Mouse (Mus musculus): ENCODE measurements around the gene Vegfd. TPM values are rescaled to one million over a fixed set of nuclear protein-coding genes. Genes with fewer than 3 reads are reported as not detected.
A peak's percentile ranks its signal among the peaks of the same experiment; 100 is the strongest.

Vegfd gene
- total and polyA plus RNA-seq, 2 experiments from 2014 or later, result 0.29 TPM; not detected in 1

GRCm38 (mm10) chrX:164365153-164365865 is 7.9 kb upstream of the Vegfd start:
- H3K4me2 ChIP-seq (ENCODE audit: low read depth, low read length), result no peak overlapping the region
- no peak for ATAC-seq
- no peak overlapping the region for H3K4me3 ChIP-seq (ENCODE audit: low read length)
- no peaks in the 10 kb centered on the region for H3K36me3 ChIP-seq (ENCODE audit: insufficient read depth, low read length)
- DNase-seq (ENCODE audit: low spot score), result no peak
- no peaks in the 10 kb centered on the region for H3K4me1 ChIP-seq (ENCODE audit: insufficient read depth, low read length)
- no peaks in the 10 kb centered on the region for H3K9me3 ChIP-seq (ENCODE audit: low read length)
- no peaks in the 10 kb centered on the region for H3K27me3 ChIP-seq (ENCODE audit: insufficient read depth, low read length)
- no peak overlapping the region for H3K9ac ChIP-seq (replicated peaks; ENCODE audit: low read length)
- TF ChIP-seq CTCF (IDR thresholded peaks at IDR 0.05; ENCODE audit: low read depth), result no peak
- WGBS, result 86% methylated on average over 4 of the region's 4 CpGs
- no peak overlapping the region for H3K27ac ChIP-seq

- no peak overlapping the region for H3K4me2 ChIP-seq (ENCODE audit: low read depth, low read length)
- H3K27ac ChIP-seq, result no peak overlapping the region
- H3K4me3 ChIP-seq (ENCODE audit: low read length), result no peak overlapping the region
- WGBS, result 83% methylated on average over 3 of the region's 3 CpGs
- TF ChIP-seq CTCF (IDR thresholded peaks at IDR 0.05; ENCODE audit: low read depth), result no peak
- ATAC-seq (no peak), DNase-seq (ENCODE audit: low spot score) (no peak)
- no peaks in the 10 kb centered on the region for H3K36me3 ChIP-seq (ENCODE audit: insufficient read depth, low read length)
- H3K9ac ChIP-seq (replicated peaks; ENCODE audit: low read length), result no peak overlapping the region
- no peaks in the 10 kb centered on the region for H3K4me1 ChIP-seq (ENCODE audit: insufficient read depth, low read length)
- H3K27me3 ChIP-seq (ENCODE audit: insufficient read depth, low read length), result no peaks in the 10 kb centered on the region
- no peaks in the 10 kb centered on the region for H3K9me3 ChIP-seq (ENCODE audit: low read length)
Observed at GRCm38 (mm10) chrX:164370576-164370975, 2.6 kb upstream of the Vegfd start.

- Histone ChIP-seq H3K27ac (no peak overlapping the region), H3K4me1 (ENCODE audit: insufficient read depth, low read length) (no peaks in the 10 kb centered on the region), H3K9ac (replicated peaks; ENCODE audit: low read length) (no peak overlapping the region), H3K9me3 (ENCODE audit: low read length) (no peaks in the 10 kb centered on the region), H3K4me2 (ENCODE audit: low read depth, low read length) (no peak overlapping the region), H3K36me3 (ENCODE audit: insufficient read depth, low read length) (no peaks in the 10 kb centered on the region), H3K27me3 (ENCODE audit: insufficient read depth, low read length) (no peaks in the 10 kb centered on the region), H3K4me3 (ENCODE audit: low read length) (no peak overlapping the region)
- WGBS, result 56% methylated on average over 5 of the region's 5 CpGs
- 0 out of 2 replicates have a peak, but pooled peaks have one; percentile 4 for TF ChIP-seq CTCF (IDR thresholded peaks at IDR 0.05; ENCODE audit: low read depth)
- ATAC-seq (no peak), DNase-seq (ENCODE audit: low spot score) (no peak)
Observed at GRCm38 (mm10) chrX:164374586-164374985, 1.4 kb downstream of the Vegfd start.

GRCm38 (mm10) chrX:164379721-164380120 is 6.5 kb downstream of the Vegfd start:
- WGBS, result 73% methylated on average over 4 of the region's 4 CpGs
- ATAC-seq (no peak), DNase-seq (ENCODE audit: low spot score) (no peak)
- no peak overlapping the region for H3K9ac ChIP-seq (replicated peaks; ENCODE audit: low read length)
- no peaks in the 10 kb centered on the region for H3K36me3 ChIP-seq (ENCODE audit: insufficient read depth, low read length)
- no peak overlapping the region for H3K27ac ChIP-seq
- no peaks in the 10 kb centered on the region for H3K27me3 ChIP-seq (ENCODE audit: insufficient read depth, low read length)
- no peak for TF ChIP-seq CTCF (IDR thresholded peaks at IDR 0.05; ENCODE audit: low read depth)
- no peak overlapping the region for H3K4me3 ChIP-seq (ENCODE audit: low read length)
- no peaks in the 10 kb centered on the region for H3K4me1 ChIP-seq (ENCODE audit: insufficient read depth, low read length)
- no peak overlapping the region for H3K4me2 ChIP-seq (ENCODE audit: low read depth, low read length)
- H3K9me3 ChIP-seq (ENCODE audit: low read length), result no peaks in the 10 kb centered on the region

- Histone ChIP-seq H3K4me3 (ENCODE audit: low read length) (peak overlapping the region; percentile 37), H3K4me2 (ENCODE audit: low read depth, low read length) (peak overlapping the region; percentile 66), H3K4me1 (ENCODE audit: insufficient read depth, low read length) (no peaks in the 10 kb centered on the region), H3K27me3 (ENCODE audit: insufficient read depth, low read length) (no peaks in the 10 kb centered on the region), H3K9me3 (ENCODE audit: low read length) (no peaks in the 10 kb centered on the region), H3K36me3 (ENCODE audit: insufficient read depth, low read length) (no peaks in the 10 kb centered on the region), H3K9ac (replicated peaks; ENCODE audit: low read length) (no peak overlapping the region), H3K27ac (no peak overlapping the region)
- ATAC-seq (peak; percentile 98), DNase-seq (ENCODE audit: low spot score) (peak; percentile 79)
- TF ChIP-seq CTCF (IDR thresholded peaks at IDR 0.05; ENCODE audit: low read depth), result no peak
- 31% methylated on average over 33 of the region's 33 CpGs for WGBS
Observed at GRCm38 (mm10) chrX:164381618-164382408, 8.6 kb downstream of the Vegfd start.

- no peak for TF ChIP-seq CTCF (IDR thresholded peaks at IDR 0.05; ENCODE audit: low read depth)
- ATAC-seq (no peak), DNase-seq (ENCODE audit: low spot score) (no peak)
- H3K4me1 ChIP-seq (ENCODE audit: insufficient read depth, low read length), result no peaks in the 10 kb centered on the region
- H3K9me3 ChIP-seq (ENCODE audit: low read length), result no peaks in the 10 kb centered on the region
- H3K27ac ChIP-seq, result no peak overlapping the region
- no peaks in the 10 kb centered on the region for H3K36me3 ChIP-seq (ENCODE audit: insufficient read depth, low read length)
- WGBS, result 80% methylated on average over 4 of the region's 4 CpGs
- no peak overlapping the region for H3K4me2 ChIP-seq (ENCODE audit: low read depth, low read length)
- no peak overlapping the region for H3K9ac ChIP-seq (replicated peaks; ENCODE audit: low read length)
- no peak overlapping the region for H3K4me3 ChIP-seq (ENCODE audit: low read length)
- H3K27me3 ChIP-seq (ENCODE audit: insufficient read depth, low read length), result no peaks in the 10 kb centered on the region
Observed at GRCm38 (mm10) chrX:164394091-164394490, 20.9 kb downstream of the Vegfd start.

All from hindbrain, postnatal 0 days (tissue).